Mouse (Mus musculus) MEL (cell line): ENCODE measurements around the gene Mars2. TPM values are rescaled to one million over a fixed set of nuclear protein-coding genes. Genes with fewer than 3 reads are reported as not detected.

Source experiments
- DNase-seq: peaks from one replicate; pipeline ENCODE4 v3.0.0; 2011; ENCODE audit warnings: low read depth, low spot score
- H3K27ac ChIP-seq: 2 replicates; pipeline ENCODE4 v1.5.1; 2012; ENCODE audit warnings: low read depth, mild to moderate bottlenecking, control low read depth, low read length, moderate library complexity; ENCODE audit not compliant: control insufficient read depth
- H3K27me3 ChIP-seq, 2 experiments: fragments of 150-350 bp in 1 of 2; sonication (generic) in 1 of 2; 2 replicates each; pipeline ENCODE4 v1.6.1; 2012; ENCODE audit warnings: low read length in 2 of 2, mild to moderate bottlenecking in 2 of 2, improper control_type of control experiment in 1 of 2, moderate library complexity in 1 of 2; ENCODE audit not compliant: insufficient read depth in 2 of 2, control insufficient read depth in 1 of 2
- H3K36me3 ChIP-seq, 2 experiments: 2 replicates each; pipeline ENCODE4 v1.6.1; 2012 to 2014; ENCODE audit warnings: low read length in 2 of 2, improper control_type of control experiment in 1 of 2, inconsistent platforms in 1 of 2, mild to moderate bottlenecking in 1 of 2; ENCODE audit not compliant: insufficient read depth in 2 of 2, control insufficient read depth in 1 of 2
- H3K4me1 ChIP-seq, 2 experiments: fragments of 150-350 bp in 1 of 2; sonication (generic) in 1 of 2; 2 replicates each; pipeline ENCODE4 v1.6.1; 2012; ENCODE audit warnings: low read length in 2 of 2, improper control_type of control experiment in 1 of 2, mild to moderate bottlenecking in 1 of 2; ENCODE audit not compliant: insufficient read depth in 2 of 2, control insufficient read depth in 1 of 2
- H3K4me3 ChIP-seq, 2 experiments: fragments of 150-350 bp in 1 of 2; sonication (generic) in 1 of 2; 2 replicates each; pipeline ENCODE4 v1.5.1; 2012; ENCODE audit warnings: low read depth in 2 of 2, low read length in 2 of 2, mild to moderate bottlenecking in 2 of 2, moderate library complexity in 2 of 2, control low read depth in 1 of 2, improper control_type of control experiment in 1 of 2; ENCODE audit not compliant: control insufficient read depth in 1 of 2, insufficient read depth in 1 of 2
- H3K79me2 ChIP-seq: 2 replicates; pipeline ENCODE4 v1.6.1; 2012; ENCODE audit warnings: mild to moderate bottlenecking, low read length, moderate library complexity; ENCODE audit not compliant: control insufficient read depth, poor library complexity, insufficient read depth
- H3K9ac ChIP-seq: 2 replicates; pipeline ENCODE4 v1.6.1; 2012; ENCODE audit warnings: low read depth, mild to moderate bottlenecking, control low read depth, low read length, moderate library complexity; ENCODE audit not compliant: control insufficient read depth, poor library complexity, severe bottlenecking
- H3K9me3 ChIP-seq: fragments of 150-350 bp; sonication (generic); replicated peaks from 2 replicates; pipeline ENCODE4 v1.6.1; 2012; ENCODE audit warnings: mild to moderate bottlenecking, low read length, improper control_type of control experiment, moderate library complexity; ENCODE audit not compliant: insufficient read depth
- CHD1 ChIP-seq: IDR thresholded peaks from 2 replicates; pipeline ENCODE4 v1.6.1; 2012; ENCODE audit warnings: low read depth, mild to moderate bottlenecking, inconsistent platforms, low read length, improper control_type of control experiment
- E2F4 ChIP-seq: IDR thresholded peaks from 2 replicates; pipeline ENCODE4 v1.6.1; 2011; ENCODE audit warnings: low read depth, low read length, improper control_type of control experiment, borderline replicate concordance
- ELF1 ChIP-seq: IDR thresholded peaks from 2 replicates; pipeline ENCODE4 v1.6.1; 2014; ENCODE audit warnings: low read depth, mild to moderate bottlenecking, inconsistent platforms, low read length, improper control_type of control experiment, moderate library complexity
- EP300 ChIP-seq, 2 experiments: IDR thresholded peaks; 2 replicates each; pipeline ENCODE4 v1.6.1; 2011; ENCODE audit warnings: improper control_type of control experiment in 2 of 2, low read length in 2 of 2, low read depth in 1 of 2, mild to moderate bottlenecking in 1 of 2
- GABPA ChIP-seq: IDR thresholded peaks from 2 replicates; pipeline ENCODE4 v1.6.1; 2012; ENCODE audit warnings: low read depth, mild to moderate bottlenecking, inconsistent platforms, low read length, improper control_type of control experiment, moderate library complexity
- GATA1 ChIP-seq: IDR thresholded peaks from 2 replicates; pipeline ENCODE4 v1.6.1; 2011; ENCODE audit warnings: low read depth, low read length, improper control_type of control experiment
- HCFC1 ChIP-seq: IDR thresholded peaks from 2 replicates; pipeline ENCODE4 v1.6.1; 2012; ENCODE audit warnings: low read depth, mild to moderate bottlenecking, inconsistent platforms, low read length, improper control_type of control experiment, moderate library complexity
- JUND ChIP-seq: IDR thresholded peaks from 2 replicates; pipeline ENCODE4 v1.6.1; 2011; ENCODE audit warnings: low read depth, mild to moderate bottlenecking, improper control_type of control experiment, low read length
- KAT2A ChIP-seq: conservative IDR thresholded peaks from 2 replicates; pipeline ENCODE4 v1.6.1; 2012; ENCODE audit warnings: low read depth, low read length, improper control_type of control experiment, inconsistent platforms
- MAFK ChIP-seq: IDR thresholded peaks from 2 replicates; pipeline ENCODE4 v1.6.1; 2011; ENCODE audit warnings: low read depth, mild to moderate bottlenecking, low read length, improper control_type of control experiment, borderline replicate concordance
- MAZ ChIP-seq: IDR thresholded peaks from 2 replicates; pipeline ENCODE4 v1.6.1; 2012; ENCODE audit warnings: low read depth, mild to moderate bottlenecking, inconsistent platforms, low read length, improper control_type of control experiment
- MXI1 ChIP-seq: IDR thresholded peaks from 2 replicates; pipeline ENCODE4 v1.6.1; 2011; ENCODE audit warnings: mild to moderate bottlenecking, low read depth, low read length, improper control_type of control experiment
- MYC ChIP-seq: IDR thresholded peaks from 2 replicates; pipeline ENCODE4 v1.6.1; 2011; ENCODE audit warnings: low read depth, mild to moderate bottlenecking, low read length, improper control_type of control experiment, moderate library complexity
- NELFE ChIP-seq: IDR thresholded peaks from 2 replicates; pipeline ENCODE4 v1.6.1; 2011; ENCODE audit warnings: low read depth, low read length, improper control_type of control experiment
- NRF1 ChIP-seq: IDR thresholded peaks from 2 replicates; pipeline ENCODE4 v1.6.1; 2014; ENCODE audit warnings: low read depth, mild to moderate bottlenecking, inconsistent platforms, low read length, improper control_type of control experiment, moderate library complexity; ENCODE audit not compliant: poor library complexity, insufficient read depth, severe bottlenecking
- POLR2AphosphoS2 ChIP-seq: IDR thresholded peaks from 2 replicates; pipeline ENCODE4 v1.6.1; 2011; ENCODE audit warnings: low read length, improper control_type of control experiment
- RAD21 ChIP-seq: IDR thresholded peaks from 2 replicates; pipeline ENCODE4 v1.6.1; 2011; ENCODE audit warnings: mild to moderate bottlenecking, low read depth, low read length, improper control_type of control experiment
- RCOR1 ChIP-seq: IDR thresholded peaks from 2 replicates; pipeline ENCODE4 v1.6.1; 2012; ENCODE audit warnings: low read depth, mild to moderate bottlenecking, inconsistent platforms, low read length, improper control_type of control experiment
- SIN3A ChIP-seq: IDR thresholded peaks from 2 replicates; pipeline ENCODE4 v1.6.1; 2012; ENCODE audit warnings: low read length, improper control_type of control experiment, inconsistent platforms
- SMC3 ChIP-seq: IDR thresholded peaks from 2 replicates; pipeline ENCODE4 v1.6.1; 2011; ENCODE audit warnings: low read depth, low read length, improper control_type of control experiment
- TAL1 ChIP-seq: IDR thresholded peaks from 2 replicates; pipeline ENCODE4 v1.6.1; 2012; ENCODE audit warnings: mild to moderate bottlenecking, inconsistent platforms, low read length, moderate library complexity, mixed read lengths
- USF1 ChIP-seq: IDR thresholded peaks from 2 replicates; pipeline ENCODE4 v1.6.1; 2014; ENCODE audit warnings: low read depth, mild to moderate bottlenecking, inconsistent platforms, low read length, improper control_type of control experiment, moderate library complexity
- USF2 ChIP-seq, 2 experiments: IDR thresholded peaks; 2 replicates each; pipeline ENCODE4 v1.6.1; 2011 to 2012; ENCODE audit warnings: improper control_type of control experiment in 2 of 2, low read length in 2 of 2, borderline replicate concordance in 1 of 2, inconsistent platforms in 1 of 2, low read depth in 1 of 2, mild to moderate bottlenecking in 1 of 2; ENCODE audit not compliant: insufficient read depth in 1 of 2
- ZC3H11A ChIP-seq: IDR thresholded peaks from 2 replicates; pipeline ENCODE4 v1.6.1; 2012; ENCODE audit warnings: low read depth, mild to moderate bottlenecking, inconsistent platforms, low read length, improper control_type of control experiment
- ZNF384 ChIP-seq: IDR thresholded peaks from 2 replicates; pipeline ENCODE4 v1.6.1; 2012; ENCODE audit warnings: low read depth, mild to moderate bottlenecking, inconsistent platforms, low read length, improper control_type of control experiment
- polyA plus RNA-seq, 2 experiments: library from polyadenylated mRNA; stranded (reverse) in 1 of 2; unstranded in 1 of 2; fragments of >175 nt in 1 of 2; fragments of >200 nt in 1 of 2; gene quantifications; 2 replicates each; pipeline versions ENCODE4 v1.2.1 to v1.2.4; 2012; ENCODE audit warnings: low replicate concordance in 2 of 2, low read depth in 1 of 2; ENCODE audit not compliant: insufficient read length in 2 of 2, insufficient read depth in 1 of 2, missing spikeins in 1 of 2
- total RNA-seq: library from RNA; depleted of rRNA; stranded (reverse); fragments of 300-350 nt; gene quantifications from 2 replicates; pipeline ENCODE4 v1.2.3, GENCODE M21; 2012

Gene Mars2
- total and polyA plus RNA-seq, 3 experiments: 6.0 to 12.8 (median 7.6) TPM

- Histone ChIP-seq H3K9ac (peak overlapping the region; percentile 93), H3K9me3 (no peaks in the 10 kb centered on the region), H3K36me3 (peaks cover 0 to 33% of the 10 kb centered on the region in 2 experiments; a peak in 3 of 4 replicates), H3K79me2 (peaks cover 49% of the 10 kb centered on the region), H3K4me1 (peaks cover 12 to 16% of the 10 kb centered on the region in 2 experiments), H3K27me3 (no peaks in the 10 kb centered on the region), H3K4me3 (peak overlapping the region; percentile 84 to 96), H3K27ac (peak overlapping the region; percentile 63)
- TF ChIP-seq POLR2AphosphoS2: no peak
- no peak for TF ChIP-seq ZC3H11A
- no peak for TF ChIP-seq MYC
- TF ChIP-seq GATA1: no peak
- no peak for TF ChIP-seq MXI1
- TF ChIP-seq EP300 (IDR thresholded peaks at IDR 0.05; ENCODE audit: low read depth in 1 of 2, low read length in 2 of 2): no peak; a peak in 1 of 4 replicates
- TF ChIP-seq USF1: no peak
- TF ChIP-seq MAZ: no peak
- DNase-seq: peak; percentile 55
These were observed 725 bp downstream of the Mars2 start for GRCm38 (mm10) chr1:55237643-55238161.

GRCm38 (mm10) chr1:55238496-55238895, 1.5 kb downstream of the Mars2 start:
- H3K36me3 ChIP-seq: peaks cover 0 to 33% of the 10 kb centered on the region in 2 experiments; a peak in 3 of 4 replicates
- H3K4me1 ChIP-seq: peaks cover 12 to 16% of the 10 kb centered on the region in 2 experiments
- peak overlapping the region; percentile 93 for H3K9ac ChIP-seq
- peak; percentile 47 for DNase-seq
- no peaks in the 10 kb centered on the region for H3K9me3 ChIP-seq
- no peak for TF ChIP-seq ELF1
- TF ChIP-seq CHD1: no peak
- no peak overlapping the region; the same call in 1 of the 2 replicates for H3K27ac ChIP-seq
- peak overlapping the region; percentile 84 to 96 for H3K4me3 ChIP-seq
- H3K79me2 ChIP-seq: peaks cover 54% of the 10 kb centered on the region
- no peaks in the 10 kb centered on the region for H3K27me3 ChIP-seq

- Histone ChIP-seq H3K4me1 (peaks cover 12 to 16% of the 10 kb centered on the region in 2 experiments), H3K9me3 (no peaks in the 10 kb centered on the region), H3K9ac (peak overlapping the region; percentile 93)
- peak; percentile 74 for TF ChIP-seq SIN3A
- TF ChIP-seq SMC3: peak; percentile 76
- TF ChIP-seq E2F4: no peak
- TF ChIP-seq ZNF384: peak; percentile 83
- TF ChIP-seq CHD1: no peak
- TF ChIP-seq MAFK: 0 out of 2 replicates have a peak, but pooled peaks have one; percentile 12
- TF ChIP-seq GATA1: no peak
- no peak for TF ChIP-seq USF1
- no peak for TF ChIP-seq NELFE
- TF ChIP-seq GABPA: no peak
- TF ChIP-seq POLR2AphosphoS2: no peak
- no peak for TF ChIP-seq RCOR1
- no peak for TF ChIP-seq USF2 (IDR thresholded peaks at IDR 0.05; ENCODE audit: borderline replicate concordance in 1 of 2, insufficient read depth in 1 of 2, low read depth in 1 of 2, low read length in 2 of 2)
- TF ChIP-seq MYC: 0 out of 2 replicates have a peak, but pooled peaks have one; percentile 35
- TF ChIP-seq ELF1: no peak
- no peak for TF ChIP-seq HCFC1
- TF ChIP-seq KAT2A: no peak
- TF ChIP-seq TAL1: no peak
- TF ChIP-seq RAD21: peak; percentile 89
- TF ChIP-seq NRF1: no peak
- TF ChIP-seq JUND: no peak
These were observed 2.3 kb downstream of the Mars2 start for GRCm38 (mm10) chr1:55239237-55239636.

More at GRCm38 (mm10) chr1:55239237-55239636, 2.3 kb downstream of the Mars2 start:
- peak overlapping the region; percentile 84 to 96 for H3K4me3 ChIP-seq
- no peak overlapping the region for H3K27ac ChIP-seq
- peaks cover 57% of the 10 kb centered on the region for H3K79me2 ChIP-seq
- H3K36me3 ChIP-seq: peaks cover 0 to 33% of the 10 kb centered on the region in 2 experiments; a peak in 3 of 4 replicates
- peak; percentile 88 for DNase-seq
- H3K27me3 ChIP-seq: no peaks in the 10 kb centered on the region
